Mouse (Mus musculus): Measurements from ENCODE around the gene Cd300ld5. TPM values are rescaled to one million over a fixed set of nuclear protein-coding genes. Genes with fewer than 3 reads are reported as not detected.
"Not testable (repeated sequence)": the region's sequence is repeated elsewhere in the genome, so short reads cannot be mapped to it uniquely, and the experiment has no call there.

The Cd300ld5 gene
- total RNA-seq (2014; rRNA removed) (not detected in 2 replicates), polyA plus RNA-seq (2015; fragmentation: Nextera tagmentation; extraction: Ambion mirVana) (not detected in 2 replicates)

GRCm38 (mm10) chr11:115037669-115038068 is at the start of gene Cd300ld5:
TSS of gene Cd300ld5 (minus strand) at chr11:115037769.
- no CpG with 5 or more reads among the region's 6 CpGs for WGBS
- not testable (repeated sequence) for H3K27ac ChIP-seq; DNase-seq (ENCODE audit: low spot score); H3K4me2 ChIP-seq (ENCODE audit: low read depth, low read length); ATAC-seq; H3K4me3 ChIP-seq (ENCODE audit: low read length); H3K9ac ChIP-seq (replicated peaks; ENCODE audit: low read length); H3K9me3 ChIP-seq (ENCODE audit: low read length); H3K27me3 ChIP-seq (ENCODE audit: insufficient read depth, low read length); H3K4me1 ChIP-seq (ENCODE audit: insufficient read depth, low read length); H3K36me3 ChIP-seq (ENCODE audit: insufficient read depth, low read length)

GRCm38 (mm10) chr11:115086213-115086612 is 48.6 kb upstream of the Cd300ld5 start:
- no peak overlapping the region for H3K27ac ChIP-seq
- no peak for TF ChIP-seq CTCF (IDR thresholded peaks at IDR 0.05; ENCODE audit: low read depth)
- H3K36me3 ChIP-seq (ENCODE audit: insufficient read depth, low read length), result no peaks in the 10 kb centered on the region
- no peak for DNase-seq (ENCODE audit: low spot score)
- 70% methylated on average over 7 of the region's 7 CpGs for WGBS
- peaks cover under 1% of the 10 kb centered on the region; the same call in 1 of the 2 replicates for H3K27me3 ChIP-seq (ENCODE audit: insufficient read depth, low read length)
- no peak overlapping the region for H3K4me2 ChIP-seq (ENCODE audit: low read depth, low read length)
- H3K4me1 ChIP-seq (ENCODE audit: insufficient read depth, low read length), result 0 out of 2 replicates have a peak, but pooled peaks cover 5% of the 10 kb centered on the region
- H3K9ac ChIP-seq (replicated peaks; ENCODE audit: low read length), result no peak overlapping the region
- H3K9me3 ChIP-seq (ENCODE audit: low read length), result no peaks in the 10 kb centered on the region
- H3K4me3 ChIP-seq (ENCODE audit: low read length), result no peak overlapping the region
- ATAC-seq, result no peak

- no peaks in the 10 kb centered on the region for H3K36me3 ChIP-seq (ENCODE audit: insufficient read depth, low read length)
- no peak for TF ChIP-seq CTCF (IDR thresholded peaks at IDR 0.05; ENCODE audit: low read depth)
- H3K4me3 ChIP-seq (ENCODE audit: low read length), result no peak overlapping the region
- no peaks in the 10 kb centered on the region for H3K9me3 ChIP-seq (ENCODE audit: low read length)
- ATAC-seq (0 out of 2 replicates have a peak, but pooled peaks have one; percentile 16), DNase-seq (ENCODE audit: low spot score) (no peak)
- H3K4me1 ChIP-seq (ENCODE audit: insufficient read depth, low read length), result 0 out of 2 replicates have a peak, but pooled peaks cover 5% of the 10 kb centered on the region
- H3K9ac ChIP-seq (replicated peaks; ENCODE audit: low read length), result no peak overlapping the region
- no peak overlapping the region for H3K27ac ChIP-seq
- 26% methylated on average over 8 of the region's 8 CpGs for WGBS
- H3K4me2 ChIP-seq (ENCODE audit: low read depth, low read length), result no peak overlapping the region
- no peaks in the 10 kb centered on the region; the same call in 1 of the 2 replicates for H3K27me3 ChIP-seq (ENCODE audit: insufficient read depth, low read length)
Observed at GRCm38 (mm10) chr11:115085064-115085463, 47.5 kb upstream of the Cd300ld5 start.

DNA sequence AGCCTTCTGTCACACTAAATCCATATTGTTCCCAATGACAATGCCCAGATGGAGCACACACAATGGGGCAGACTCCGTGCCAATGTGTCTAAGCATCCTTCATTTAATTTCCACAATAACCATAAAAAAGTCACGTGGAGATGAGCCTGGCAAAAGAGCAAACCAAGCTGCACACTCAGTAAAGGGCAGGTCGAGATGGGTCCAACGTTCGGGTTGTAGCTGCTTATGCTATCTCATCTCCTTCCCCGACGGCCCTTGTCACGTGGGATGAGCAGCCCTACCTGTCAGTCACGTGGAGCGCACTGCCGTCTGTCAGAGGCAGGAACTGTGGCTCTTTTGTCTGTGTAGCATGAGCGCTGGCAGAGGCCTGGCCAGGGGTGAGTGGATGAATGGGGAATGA is 47.0 kb upstream of the Cd300ld5 start:
- ATAC-seq (0 out of 2 replicates have a peak, but pooled peaks have one; percentile 27), DNase-seq (ENCODE audit: low spot score) (peak; percentile 25)

DNA sequence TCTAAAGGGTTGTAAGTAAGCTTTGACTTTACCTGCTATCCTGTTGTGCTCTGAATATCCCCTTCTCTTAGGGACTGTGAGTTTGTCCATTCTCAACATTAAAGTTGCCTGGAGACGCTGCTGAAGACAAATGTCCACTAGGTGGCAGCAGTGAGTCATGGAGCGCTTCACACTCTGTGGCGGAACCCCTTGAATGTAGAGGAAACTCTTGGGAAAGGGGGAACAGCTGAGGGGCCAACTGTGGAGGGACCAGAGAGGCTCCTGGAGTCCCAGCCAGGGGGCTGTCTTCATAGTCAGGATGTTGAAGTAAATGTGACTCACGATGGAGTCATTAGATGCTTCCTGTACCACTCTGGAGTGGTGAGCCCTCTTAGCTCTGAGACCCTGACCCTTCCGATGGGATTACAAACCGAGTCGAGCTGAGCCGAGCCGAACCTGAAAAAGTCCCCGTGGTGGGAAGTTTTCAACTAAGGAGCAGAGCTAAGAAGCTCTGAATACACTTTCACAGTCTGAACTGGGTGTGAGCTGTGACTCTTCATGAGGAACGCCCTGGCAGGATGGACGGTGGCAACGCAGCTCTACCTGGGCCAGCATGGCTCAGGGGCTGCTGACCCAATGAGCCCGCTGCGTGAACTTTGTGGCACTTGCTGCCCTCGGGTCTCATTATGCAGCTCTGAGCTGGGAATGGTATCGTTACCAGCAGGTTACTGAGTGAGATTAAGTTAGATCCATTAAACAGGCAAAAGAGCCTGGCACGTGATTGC is 46.0 kb upstream of the Cd300ld5 start:
- Histone ChIP-seq H3K36me3 (ENCODE audit: insufficient read depth, low read length) (no peaks in the 10 kb centered on the region), H3K9me3 (ENCODE audit: low read length) (no peaks in the 10 kb centered on the region), H3K9ac (replicated peaks; ENCODE audit: low read length) (no peak overlapping the region), H3K27me3 (ENCODE audit: insufficient read depth, low read length) (no peaks in the 10 kb centered on the region; the same call in 1 of the 2 replicates), H3K4me1 (ENCODE audit: insufficient read depth, low read length) (0 out of 2 replicates have a peak, but pooled peaks cover 5% of the 10 kb centered on the region), H3K4me3 (ENCODE audit: low read length) (no peak overlapping the region), H3K4me2 (ENCODE audit: low read depth, low read length) (no peak overlapping the region), H3K27ac (no peak overlapping the region)
- DNase-seq (ENCODE audit: low spot score) (peak; percentile 90), ATAC-seq (0 out of 2 replicates have a peak, but pooled peaks have one; percentile 57)
- 35% methylated on average over 18 of the region's 18 CpGs for WGBS
- TF ChIP-seq CTCF (IDR thresholded peaks at IDR 0.05; ENCODE audit: low read depth), result peak; percentile 98

More for the DNA sequence above, 47.0 kb upstream of the Cd300ld5 start:
- no peak for TF ChIP-seq CTCF (IDR thresholded peaks at IDR 0.05; ENCODE audit: low read depth)
- 14% methylated on average over 12 of the region's 12 CpGs for WGBS
- no peak overlapping the region for H3K4me2 ChIP-seq (ENCODE audit: low read depth, low read length)
- no peak overlapping the region for H3K27ac ChIP-seq
- H3K9me3 ChIP-seq (ENCODE audit: low read length), result no peaks in the 10 kb centered on the region
- H3K4me3 ChIP-seq (ENCODE audit: low read length), result no peak overlapping the region
- no peaks in the 10 kb centered on the region for H3K36me3 ChIP-seq (ENCODE audit: insufficient read depth, low read length)
- H3K9ac ChIP-seq (replicated peaks; ENCODE audit: low read length), result no peak overlapping the region
- H3K27me3 ChIP-seq (ENCODE audit: insufficient read depth, low read length), result no peaks in the 10 kb centered on the region; the same call in 1 of the 2 replicates
- H3K4me1 ChIP-seq (ENCODE audit: insufficient read depth, low read length), result 0 out of 2 replicates have a peak, but pooled peaks cover 5% of the 10 kb centered on the region

GRCm38 (mm10) chr11:115082196-115082595 is 44.6 kb upstream of the Cd300ld5 start:
- no peak for DNase-seq (ENCODE audit: low spot score)
- no peak overlapping the region for H3K9ac ChIP-seq (replicated peaks; ENCODE audit: low read length)
- H3K4me2 ChIP-seq (ENCODE audit: low read depth, low read length), result no peak overlapping the region
- no peak overlapping the region for H3K27ac ChIP-seq
- WGBS, result 75% methylated on average over 6 of the region's 6 CpGs
- no peak overlapping the region for H3K4me3 ChIP-seq (ENCODE audit: low read length)
- H3K36me3 ChIP-seq (ENCODE audit: insufficient read depth, low read length), result no peaks in the 10 kb centered on the region
- H3K27me3 ChIP-seq (ENCODE audit: insufficient read depth, low read length), result no peaks in the 10 kb centered on the region; the same call in 1 of the 2 replicates
- no peak for TF ChIP-seq CTCF (IDR thresholded peaks at IDR 0.05; ENCODE audit: low read depth)
- H3K9me3 ChIP-seq (ENCODE audit: low read length), result no peaks in the 10 kb centered on the region
- no peak for ATAC-seq
- H3K4me1 ChIP-seq (ENCODE audit: insufficient read depth, low read length), result 0 out of 2 replicates have a peak, but pooled peaks cover 5% of the 10 kb centered on the region
